Mouse (Mus musculus) cerebellum, adult 2 months (tissue): Measurements from ENCODE around the gene 4930524N10Rik. TPM values are rescaled to one million over a fixed set of nuclear protein-coding genes. Genes with fewer than 3 reads are reported as not detected.

Experiments used
- DNase-seq, 2 experiments: peaks; one replicate each; pipeline ENCODE4 v3.0.0; 2021
- H3K27ac ChIP-seq: fragments of 200-500 bp; 2 replicates; pipeline ENCODE4 v1.5.1; 2012; ENCODE audit warnings: low read length, control low read depth, inconsistent platforms; ENCODE audit not compliant: insufficient read depth
- H3K27me3 ChIP-seq: fragments of 200-500 bp; 2 replicates; pipeline ENCODE4 v1.6.1; 2012; ENCODE audit warnings: inconsistent platforms, mild to moderate bottlenecking, low read length, moderate library complexity; ENCODE audit not compliant: control insufficient read depth, insufficient read depth
- H3K4me1 ChIP-seq: fragments of 200-500 bp; 2 replicates; pipeline ENCODE4 v1.6.1; 2011; ENCODE audit warnings: low read length; ENCODE audit not compliant: control insufficient read depth, insufficient read depth
- H3K4me3 ChIP-seq: fragments of 200-500 bp; replicated peaks from 2 replicates; pipeline ENCODE3; 2011; ENCODE audit warnings: mild to moderate bottlenecking, low read depth, low read length, control low read depth; ENCODE audit not compliant: insufficient read depth
- CTCF ChIP-seq: fragments of 200-500 bp; IDR thresholded peaks from 2 replicates; pipeline ENCODE4 v1.5.1; 2011; ENCODE audit warnings: low read depth, mild to moderate bottlenecking, control low read depth, low read length, moderate library complexity, borderline replicate concordance; ENCODE audit not compliant: insufficient read depth
- POLR2A ChIP-seq: fragments of 200-500 bp; IDR thresholded peaks from 2 replicates; pipeline ENCODE4 v1.6.1; 2011; ENCODE audit warnings: low read length, control low read depth, borderline replicate concordance; ENCODE audit not compliant: insufficient read depth
- WGBS: fragments of 180-500 bp; shearing (Covaris S2); methylation state at CpG from one replicate; pipeline ENCODE4 v1.1.7; 2018; 5-methylcytosine and 5-hydroxymethylcytosine counted together
- polyA plus RNA-seq: library from polyadenylated mRNA; depleted of rRNA; stranded (reverse); fragments of >200 nt; gene quantifications from 2 replicates; pipeline ENCODE4 v1.2.3, GENCODE M21; 2012; rRNA removed

4930524N10Rik gene
- not detected in 2 replicates for polyA plus RNA-seq

GRCm38 (mm10) chrX:154343292-154343691, at the start of gene 4930524N10Rik:
Gene 4930524N10Rik, minus strand, starts transcription at chrX:154343392.
- no peak within 1 kb of the TSS for H3K4me3 ChIP-seq
- TF ChIP-seq CTCF (no peak), POLR2A (no peak)
- 17% methylated on average over 1 of the region's 1 CpGs for WGBS

DNA sequence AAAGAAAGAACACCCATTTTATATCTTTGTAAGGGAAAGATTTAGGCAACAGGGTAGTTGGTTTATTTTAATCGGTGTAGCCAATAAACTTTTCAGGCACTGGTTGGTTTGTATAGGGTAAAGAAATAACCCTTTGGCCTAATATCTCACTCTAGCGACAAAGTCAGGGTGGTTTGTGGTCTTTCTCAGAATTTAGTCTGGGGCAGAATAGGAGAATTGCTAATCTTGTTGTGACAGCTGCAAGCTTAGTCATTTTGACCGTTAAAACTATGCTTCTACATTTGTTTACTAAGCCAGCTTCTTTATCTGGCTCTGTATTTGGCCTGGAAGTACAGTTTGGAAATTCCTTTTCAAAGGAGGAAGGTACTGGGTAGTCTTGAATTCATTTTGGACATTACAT, 6.8 kb upstream of the 4930524N10Rik start:
- H3K4me1 ChIP-seq: no peaks in the 10 kb centered on the region
- TF ChIP-seq CTCF: no peak
- TF ChIP-seq POLR2A: no peak
- H3K4me3 ChIP-seq: no peak overlapping the region
- no peak overlapping the region for H3K27ac ChIP-seq
- no peak for DNase-seq
- 60% methylated on average over 3 of the region's 3 CpGs for WGBS
- no peaks in the 10 kb centered on the region for H3K27me3 ChIP-seq

More at GRCm38 (mm10) chrX:154343292-154343691, at the start of gene 4930524N10Rik:
- Histone ChIP-seq H3K27ac (no peak within 1 kb of the TSS), H3K4me1 (no peaks in the 10 kb centered on the region), H3K27me3 (no peaks in the 10 kb centered on the region)
- no peak for DNase-seq

- no peak for DNase-seq
- Histone ChIP-seq H3K27ac (no peak overlapping the region), H3K4me3 (no peak overlapping the region), H3K4me1 (no peaks in the 10 kb centered on the region), H3K27me3 (no peaks in the 10 kb centered on the region)
- 78% methylated on average over 7 of the region's 7 CpGs for WGBS
- TF ChIP-seq CTCF (no peak), POLR2A (no peak)
Observed at GRCm38 (mm10) chrX:154349302-154350041, 6.3 kb upstream of the 4930524N10Rik start.

- no peaks in the 10 kb centered on the region for H3K4me1 ChIP-seq
- H3K4me3 ChIP-seq: no peak overlapping the region
- no peaks in the 10 kb centered on the region for H3K27me3 ChIP-seq
- WGBS: 78% methylated on average over 3 of the region's 3 CpGs
- TF ChIP-seq POLR2A (no peak), CTCF (no peak)
- no peak for DNase-seq
- H3K27ac ChIP-seq: no peak overlapping the region
Observed at GRCm38 (mm10) chrX:154347933-154348332, 4.7 kb upstream of the 4930524N10Rik start.

Other genes with a start within 250 kb of the 4930524N10Rik start
- gene Gm15140, start 222.7 kb downstream of the 4930524N10Rik start, polyA plus RNA-seq: not detected in 2 replicates
- gene Samt4, start 138.6 kb upstream of the 4930524N10Rik start, polyA plus RNA-seq: not detected in 2 replicates
- not detected in 2 replicates for gene Samt2, start 236.0 kb upstream of the 4930524N10Rik start, polyA plus RNA-seq